Mouse (Mus musculus): ENCODE measurements around the gene Pvalb. TPM values are rescaled to one million over a fixed set of nuclear protein-coding genes. Genes with fewer than 3 reads are reported as not detected.

Pvalb gene
- polyA plus RNA-seq, 1 experiment = not detected

DNA sequence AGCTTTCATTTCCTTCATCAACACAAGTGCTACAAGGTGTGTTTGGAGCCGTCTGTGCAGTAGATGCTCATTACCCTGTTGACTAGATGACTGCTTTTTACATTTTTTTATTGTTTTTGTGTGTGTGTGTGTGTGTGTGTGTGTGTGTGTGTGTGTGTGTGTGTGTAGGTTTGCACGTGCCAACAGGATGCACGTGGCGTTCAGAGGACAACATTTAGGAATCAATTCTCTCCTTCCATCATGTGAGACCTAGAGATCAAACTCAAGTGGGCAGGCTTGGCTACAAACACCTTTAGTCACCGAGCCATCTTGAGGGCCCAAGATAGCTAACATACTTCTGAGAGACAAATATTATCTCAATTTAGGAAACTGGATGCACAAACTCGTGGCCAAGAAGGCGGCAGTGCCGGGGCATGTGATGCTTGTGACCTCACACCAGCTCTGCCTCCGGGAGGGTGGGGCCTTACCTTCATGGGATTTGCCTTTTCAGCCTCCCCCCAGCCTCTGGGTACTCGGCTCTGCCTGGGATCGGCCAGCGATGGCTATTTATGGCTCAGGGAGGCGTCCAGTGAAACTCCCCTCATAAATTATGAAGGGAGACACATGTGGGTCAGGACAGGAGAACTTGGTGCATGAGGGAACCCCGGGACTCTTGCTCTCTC is 33.9 kb upstream of the Pvalb start:
- no peak overlapping the region for H3K4me3 ChIP-seq (replicated peaks)
- TF ChIP-seq GATA1 (IDR thresholded peaks at IDR 0.05; ENCODE audit: low read length) (no peak), TAL1 (IDR thresholded peaks at IDR 0.05; ENCODE audit: low read length) (no peak)
- H3K27me3 ChIP-seq (ENCODE audit: control insufficient read depth) = no peaks in the 10 kb centered on the region
- H3K36me3 ChIP-seq (ENCODE audit: control insufficient read depth) = no peaks in the 10 kb centered on the region
- no peaks in the 10 kb centered on the region for H3K9me3 ChIP-seq (ENCODE audit: control insufficient read depth, low read length)
- H3K4me1 ChIP-seq (ENCODE audit: control insufficient read depth) = no peaks in the 10 kb centered on the region

DNA sequence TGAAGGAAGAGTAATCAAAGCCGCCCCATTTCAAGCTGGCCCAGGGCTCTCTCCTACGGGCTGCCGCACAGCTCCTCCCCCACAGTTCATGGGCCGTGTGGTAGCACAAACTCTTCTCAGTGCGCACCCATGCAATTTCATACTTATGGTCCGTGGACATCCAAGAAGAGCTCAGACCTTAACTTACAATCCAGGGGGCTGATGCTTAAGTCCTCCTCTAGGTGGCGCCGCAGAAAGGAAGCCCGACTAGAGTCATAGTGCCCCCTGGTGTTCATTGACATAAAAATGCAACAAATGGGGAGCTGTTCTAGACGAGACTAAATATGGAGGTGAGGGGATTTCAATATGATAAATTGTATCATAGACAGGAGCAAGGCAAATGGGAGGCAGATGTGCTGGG is 33.3 kb upstream of the Pvalb start:
- Histone ChIP-seq H3K4me1 (ENCODE audit: control insufficient read depth) (peaks cover 4% of the 10 kb centered on the region; the same call in 1 of the 2 replicates), H3K4me3 (replicated peaks) (no peak overlapping the region), H3K9me3 (ENCODE audit: control insufficient read depth, low read length) (no peaks in the 10 kb centered on the region), H3K36me3 (ENCODE audit: control insufficient read depth) (no peaks in the 10 kb centered on the region), H3K27me3 (ENCODE audit: control insufficient read depth) (no peaks in the 10 kb centered on the region)
- TF ChIP-seq TAL1 (IDR thresholded peaks at IDR 0.05; ENCODE audit: low read length) = no peak
- no peak for TF ChIP-seq GATA1 (IDR thresholded peaks at IDR 0.05; ENCODE audit: low read length)

DNA sequence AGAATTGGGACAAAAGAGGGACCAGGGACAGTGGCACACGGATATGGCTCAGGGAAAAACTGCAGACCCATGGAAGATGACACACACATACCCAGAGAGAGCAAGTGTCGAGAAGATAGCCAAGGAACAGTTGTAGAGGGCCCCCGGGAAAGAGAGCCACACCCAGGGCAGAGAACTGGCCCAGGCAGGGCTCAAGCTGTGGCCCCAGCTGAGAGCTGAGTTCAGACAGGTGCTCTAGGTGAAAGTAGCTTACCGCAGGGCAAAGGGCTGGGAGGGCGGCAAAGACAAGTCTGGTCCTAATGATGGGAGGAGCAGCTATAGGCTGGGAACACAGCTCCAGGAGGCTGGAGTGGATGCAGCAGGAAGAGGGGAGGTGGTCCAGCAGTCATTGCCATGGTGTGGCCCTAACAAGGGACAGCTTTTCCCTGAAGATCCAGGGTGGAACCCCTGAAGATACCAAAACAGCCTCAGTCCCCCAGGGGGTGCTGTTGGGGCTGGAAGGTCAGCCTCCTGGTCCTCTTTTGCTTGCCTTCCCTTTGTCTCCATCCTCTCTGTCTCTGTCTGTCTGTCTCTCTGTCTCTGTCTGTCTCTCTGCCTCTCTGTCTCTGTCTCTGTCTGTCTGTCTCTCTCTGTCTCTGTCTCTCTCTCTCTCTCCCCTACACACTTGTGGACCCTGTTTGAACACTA is 28.8 kb upstream of the Pvalb start:
- no peaks in the 10 kb centered on the region; the same call in 1 of the 2 replicates for H3K9me3 ChIP-seq (ENCODE audit: control insufficient read depth, low read length)
- H3K27me3 ChIP-seq (ENCODE audit: control insufficient read depth) = no peaks in the 10 kb centered on the region
- H3K4me1 ChIP-seq (ENCODE audit: control insufficient read depth) = peaks cover 4% of the 10 kb centered on the region; the same call in 1 of the 2 replicates
- no peak for TF ChIP-seq GATA1 (IDR thresholded peaks at IDR 0.05; ENCODE audit: low read length)
- no peak for TF ChIP-seq TAL1 (IDR thresholded peaks at IDR 0.05; ENCODE audit: low read length)
- no peak overlapping the region for H3K4me3 ChIP-seq (replicated peaks)
- no peaks in the 10 kb centered on the region for H3K36me3 ChIP-seq (ENCODE audit: control insufficient read depth)

DNA sequence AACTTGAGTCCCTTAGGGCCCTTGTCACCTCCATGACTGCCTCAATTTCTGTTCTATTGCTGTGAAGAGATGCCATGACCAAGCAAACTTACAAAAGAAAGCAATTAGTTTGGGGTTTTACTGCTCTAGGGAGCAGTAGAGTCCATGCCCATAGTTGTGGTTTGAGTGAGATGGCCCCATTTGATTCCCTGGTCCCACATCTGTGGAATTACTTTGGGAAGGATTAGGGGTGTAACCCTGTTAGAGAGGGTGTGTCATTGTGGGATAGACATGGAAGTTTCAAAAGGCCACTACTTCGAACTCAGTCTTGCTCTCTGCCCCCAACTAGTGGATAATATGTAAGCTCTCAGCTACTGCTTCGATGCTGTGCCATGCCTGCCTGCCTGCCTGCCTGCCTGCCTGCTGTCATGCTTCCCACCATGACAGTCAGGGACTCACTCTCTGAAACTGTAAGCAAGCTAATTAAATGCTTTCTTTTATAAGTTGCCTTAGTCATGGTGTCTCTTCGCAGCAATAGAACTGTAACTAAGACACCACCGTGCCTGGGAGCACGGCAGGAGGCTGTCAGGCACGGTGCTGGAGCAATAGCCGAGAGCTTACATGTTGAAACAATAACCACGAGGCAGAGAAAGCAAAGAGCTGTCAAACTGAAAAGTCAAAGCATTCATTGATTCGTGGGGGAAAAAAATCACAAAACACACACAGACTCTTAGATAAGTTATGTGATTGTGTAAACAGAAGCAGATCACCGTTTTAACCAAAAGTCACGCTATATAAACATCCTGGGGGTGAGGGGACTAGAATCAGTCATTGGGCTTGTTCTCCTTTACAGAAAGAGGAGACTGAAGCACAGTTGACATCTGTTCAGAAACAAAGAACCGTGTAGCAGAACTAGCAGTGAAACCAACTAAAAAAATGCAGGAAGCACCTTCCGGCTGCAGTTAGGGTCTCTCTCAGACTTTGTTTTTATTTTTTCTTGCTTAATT is 25.4 kb upstream of the Pvalb start:
- TF ChIP-seq TAL1 (IDR thresholded peaks at IDR 0.05; ENCODE audit: low read length) = no peak
- TF ChIP-seq GATA1 (IDR thresholded peaks at IDR 0.05; ENCODE audit: low read length) = no peak
- Histone ChIP-seq H3K9me3 (ENCODE audit: control insufficient read depth, low read length) (no peaks in the 10 kb centered on the region; the same call in 1 of the 2 replicates), H3K27me3 (ENCODE audit: control insufficient read depth) (no peaks in the 10 kb centered on the region), H3K4me1 (ENCODE audit: control insufficient read depth) (peaks cover 4% of the 10 kb centered on the region; the same call in 1 of the 2 replicates), H3K4me3 (replicated peaks) (no peak overlapping the region), H3K36me3 (ENCODE audit: control insufficient read depth) (no peaks in the 10 kb centered on the region)

DNA sequence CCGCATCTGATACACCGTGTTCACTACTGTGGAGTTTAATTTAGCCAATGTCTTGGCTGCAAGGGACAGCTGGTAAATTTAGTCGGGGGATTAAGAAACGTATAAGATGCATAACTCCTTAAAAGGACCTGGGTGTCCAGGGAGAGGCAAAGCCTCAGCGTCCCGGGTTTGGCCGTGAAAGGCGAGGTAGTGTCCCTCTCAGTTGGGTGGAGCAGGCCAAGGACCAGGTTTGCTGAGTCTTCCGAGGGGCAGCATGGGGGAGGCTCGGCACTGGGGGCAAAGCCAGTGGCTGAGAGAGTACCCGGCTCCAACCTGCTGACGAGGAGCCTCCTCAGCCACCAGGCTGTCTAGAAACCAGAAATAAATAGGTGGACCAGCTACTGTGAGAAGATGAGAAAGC is 21.6 kb upstream of the Pvalb start:
- no peaks in the 10 kb centered on the region for H3K9me3 ChIP-seq (ENCODE audit: control insufficient read depth, low read length)
- TF ChIP-seq GATA1 (IDR thresholded peaks at IDR 0.05; ENCODE audit: low read length) = no peak
- no peaks in the 10 kb centered on the region for H3K36me3 ChIP-seq (ENCODE audit: control insufficient read depth)
- no peaks in the 10 kb centered on the region for H3K4me1 ChIP-seq (ENCODE audit: control insufficient read depth)
- H3K4me3 ChIP-seq (replicated peaks) = no peak overlapping the region
- no peaks in the 10 kb centered on the region for H3K27me3 ChIP-seq (ENCODE audit: control insufficient read depth)

DNA sequence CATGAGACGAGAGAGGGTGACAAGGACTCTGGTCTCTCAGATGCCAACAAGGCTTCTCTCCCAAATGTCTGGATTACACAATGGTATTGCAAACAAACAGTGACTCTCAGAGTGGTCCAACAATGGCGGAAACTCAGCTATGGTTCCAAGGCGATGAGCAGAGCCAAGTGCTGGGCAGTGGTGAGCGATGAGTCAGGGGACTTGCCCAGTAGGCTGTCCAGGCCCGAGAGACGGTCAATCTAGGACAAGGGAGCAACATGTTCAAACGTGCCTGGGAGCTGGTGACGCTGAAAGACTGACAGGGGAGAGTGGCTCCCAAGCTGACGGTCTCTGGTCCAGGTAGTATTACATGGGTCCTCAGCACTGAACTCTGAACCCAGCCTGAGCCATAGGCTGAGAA is 9.1 kb upstream of the Pvalb start:
- H3K4me3 ChIP-seq (replicated peaks) = no peak overlapping the region
- H3K4me1 ChIP-seq (ENCODE audit: control insufficient read depth) = no peaks in the 10 kb centered on the region
- H3K9me3 ChIP-seq (ENCODE audit: control insufficient read depth, low read length) = peaks cover under 1% of the 10 kb centered on the region
- TF ChIP-seq TAL1 (IDR thresholded peaks at IDR 0.05; ENCODE audit: low read length) (no peak), GATA1 (IDR thresholded peaks at IDR 0.05; ENCODE audit: low read length) (no peak)
- no peaks in the 10 kb centered on the region for H3K27me3 ChIP-seq (ENCODE audit: control insufficient read depth)
- H3K36me3 ChIP-seq (ENCODE audit: control insufficient read depth) = no peaks in the 10 kb centered on the region

DNA sequence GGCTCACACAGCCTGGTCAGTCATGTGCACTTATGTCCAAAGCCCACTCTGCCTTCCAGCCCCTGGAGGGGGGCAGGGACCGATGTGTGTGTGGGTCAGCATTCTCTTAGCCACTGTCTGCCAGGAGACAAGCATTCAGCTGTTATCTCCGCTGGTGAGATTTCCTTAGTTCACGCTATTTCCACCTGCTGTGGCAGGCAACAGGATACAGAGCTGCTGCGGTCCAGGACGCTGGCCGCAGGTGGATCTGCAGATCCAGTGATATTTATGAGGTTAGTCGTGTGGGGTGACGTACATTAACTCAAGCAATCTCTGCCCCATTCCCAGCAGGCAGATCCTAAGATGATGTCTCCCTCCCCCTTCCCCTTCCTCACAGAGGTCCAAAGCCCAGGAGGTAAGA is 5.2 kb upstream of the Pvalb start:
- no peak for TF ChIP-seq TAL1 (IDR thresholded peaks at IDR 0.05; ENCODE audit: low read length)
- no peak for TF ChIP-seq GATA1 (IDR thresholded peaks at IDR 0.05; ENCODE audit: low read length)
- H3K9me3 ChIP-seq (ENCODE audit: control insufficient read depth, low read length) = peaks cover 4% of the 10 kb centered on the region
- no peaks in the 10 kb centered on the region for H3K36me3 ChIP-seq (ENCODE audit: control insufficient read depth)
- no peak overlapping the region for H3K4me3 ChIP-seq (replicated peaks)
- H3K27me3 ChIP-seq (ENCODE audit: control insufficient read depth) = no peaks in the 10 kb centered on the region
- H3K4me1 ChIP-seq (ENCODE audit: control insufficient read depth) = no peaks in the 10 kb centered on the region

DNA sequence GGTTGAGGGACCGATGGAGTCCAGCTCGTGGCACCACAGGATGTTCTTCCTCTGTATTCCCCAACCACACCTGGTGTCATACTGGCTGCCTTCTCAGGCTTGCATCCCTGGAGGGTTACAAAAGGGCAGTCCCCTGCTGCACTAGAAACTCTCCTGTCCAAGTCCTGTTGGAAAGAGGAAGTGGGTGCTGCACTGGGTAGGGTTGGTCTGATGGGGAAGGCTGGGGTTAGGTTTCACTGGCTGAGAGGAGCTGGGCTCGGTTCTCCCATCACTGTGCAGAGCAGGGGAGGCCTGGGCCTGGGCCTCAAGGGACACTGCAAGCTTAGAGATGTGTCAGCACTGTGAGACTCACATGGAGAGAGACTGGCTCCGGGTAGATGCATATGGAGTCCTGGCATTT is 4.0 kb upstream of the Pvalb start:
- Histone ChIP-seq H3K27me3 (ENCODE audit: control insufficient read depth) (peaks cover 7% of the 10 kb centered on the region), H3K9me3 (ENCODE audit: control insufficient read depth, low read length) (peaks cover 4% of the 10 kb centered on the region), H3K4me3 (replicated peaks) (no peak overlapping the region), H3K4me1 (ENCODE audit: control insufficient read depth) (no peaks in the 10 kb centered on the region), H3K36me3 (ENCODE audit: control insufficient read depth) (no peaks in the 10 kb centered on the region)
- no peak for TF ChIP-seq GATA1 (IDR thresholded peaks at IDR 0.05; ENCODE audit: low read length)
- no peak for TF ChIP-seq TAL1 (IDR thresholded peaks at IDR 0.05; ENCODE audit: low read length)

DNA sequence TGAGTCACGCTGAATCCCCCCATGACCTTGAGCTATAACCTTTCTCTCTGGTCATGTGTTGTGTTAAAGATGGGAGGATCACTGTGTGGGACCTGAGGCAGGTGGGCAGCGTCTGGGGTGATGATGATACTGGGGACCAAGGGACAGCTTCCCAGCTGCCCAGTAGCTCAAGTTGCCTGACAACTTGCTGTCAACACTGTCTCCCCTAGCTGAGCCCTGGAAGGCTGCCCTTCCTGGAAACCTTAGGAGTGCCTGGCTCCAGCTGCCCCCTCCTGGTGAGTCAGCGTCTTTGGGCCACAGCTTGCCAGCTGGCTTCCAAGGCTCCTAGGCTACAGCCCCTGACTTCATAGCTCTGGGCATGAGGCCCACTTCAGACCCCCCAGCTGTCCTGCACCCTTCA is 1.0 kb downstream of the Pvalb start:
- peaks cover 2% of the 10 kb centered on the region for H3K9me3 ChIP-seq (ENCODE audit: control insufficient read depth, low read length)
- no peaks in the 10 kb centered on the region for H3K4me1 ChIP-seq (ENCODE audit: control insufficient read depth)
- peaks cover 38% of the 10 kb centered on the region for H3K27me3 ChIP-seq (ENCODE audit: control insufficient read depth)
- no peak overlapping the region for H3K4me3 ChIP-seq (replicated peaks)
- TF ChIP-seq TAL1 (IDR thresholded peaks at IDR 0.05; ENCODE audit: low read length) = no peak
- TF ChIP-seq GATA1 (IDR thresholded peaks at IDR 0.05; ENCODE audit: low read length) = no peak
- no peaks in the 10 kb centered on the region for H3K36me3 ChIP-seq (ENCODE audit: control insufficient read depth)
